Mouse (Mus musculus) lung, postnatal 0 days (tissue): ENCODE measurements around the gene Plekhh1. TPM values are rescaled to one million over a fixed set of nuclear protein-coding genes. Genes with fewer than 3 reads are reported as not detected.
"Not testable (repeated sequence)": the region's sequence is repeated elsewhere in the genome, so short reads cannot be mapped to it uniquely, and the experiment has no call there.

Experiments
- ATAC-seq: fragments of 200-750 bp; cut with Nextera tagmentation; 2 replicates; pipeline ENCODE4 v1.8.0; 2017; ENCODE audit warnings: moderate library complexity
- DNase-seq: peaks from one replicate; pipeline ENCODE4 v3.0.0-alpha.2; 2016; ENCODE audit warnings: low spot score
- H3K27ac ChIP-seq: fragments of 300-500 bp; sonication (generic); 2 replicates; pipeline ENCODE4 v1.5.1; 2014; ENCODE audit warnings: antibody characterized with exemption, mild to moderate bottlenecking, low read length, mixed read lengths
- H3K27me3 ChIP-seq: fragments of 300-500 bp; sonication (generic); replicated peaks from 2 replicates; pipeline ENCODE4 v1.6.1; 2014; ENCODE audit warnings: low read length, mixed read lengths; ENCODE audit not compliant: insufficient read depth
- H3K36me3 ChIP-seq: fragments of 300-500 bp; sonication (generic); 2 replicates; pipeline ENCODE4 v1.6.1; 2014; ENCODE audit warnings: low read length, mixed read lengths; ENCODE audit not compliant: insufficient read depth
- H3K4me1 ChIP-seq: fragments of 300-500 bp; sonication (generic); 2 replicates; pipeline ENCODE4 v1.6.1; 2014; ENCODE audit warnings: antibody characterized with exemption, low read depth, low read length, mixed read lengths; ENCODE audit not compliant: insufficient read depth
- H3K4me2 ChIP-seq: fragments of 300-500 bp; sonication (generic); replicated peaks from 2 replicates; pipeline ENCODE4 v1.6.1; 2014; ENCODE audit warnings: low read depth, mild to moderate bottlenecking, low read length, moderate library complexity, mixed read lengths
- H3K4me3 ChIP-seq: fragments of 300-500 bp; sonication (generic); 2 replicates; pipeline ENCODE4 v1.5.1; 2014; ENCODE audit warnings: low read depth, low read length
- H3K9ac ChIP-seq: fragments of 300-500 bp; sonication (generic); replicated peaks from 2 replicates; pipeline ENCODE4 v1.6.1; 2014; ENCODE audit warnings: low read depth, mild to moderate bottlenecking
- H3K9me3 ChIP-seq: fragments of 300-500 bp; sonication (generic); 2 replicates; pipeline ENCODE4 v1.6.1; 2016; ENCODE audit warnings: low read length, mixed read lengths
- CTCF ChIP-seq: IDR thresholded peaks from 2 replicates; pipeline ENCODE4 v1.5.1; 2016; ENCODE audit warnings: antibody characterized with exemption, mild to moderate bottlenecking
- EP300 ChIP-seq: IDR thresholded peaks from 2 replicates; pipeline ENCODE4 v1.6.1; 2016; ENCODE audit warnings: antibody characterized with exemption, mild to moderate bottlenecking, control low read depth
- WGBS: fragments of 180-500 bp; shearing (Covaris S2); extraction: QIAGEN DNeasy Blood & Tissue Kit; methylation state at CpG from one replicate; pipeline ENCODE4 v1.1.7; 2014; 5-methylcytosine and 5-hydroxymethylcytosine counted together
- polyA plus RNA-seq: library from polyadenylated mRNA; unstranded; fragments of >200 nt; fragmentation: Nextera tagmentation; extraction: Ambion mirVana; gene quantifications from 2 replicates; pipeline ENCODE4 v1.2.1, GENCODE M21; 2015

Gene Plekhh1
- polyA plus RNA-seq, 1 experiment from 2014 or later = 2.2 TPM

- Histone ChIP-seq H3K27me3 (no peaks in the 10 kb centered on the region), H3K9ac (no peak overlapping the region), H3K4me3 (no peak overlapping the region), H3K9me3 (no peaks in the 10 kb centered on the region), H3K4me2 (no peak overlapping the region), H3K4me1 (no peaks in the 10 kb centered on the region), H3K36me3 (no peaks in the 10 kb centered on the region), H3K27ac (no peak overlapping the region)
- WGBS = 81% methylated on average over 1 of the region's 1 CpGs
- ATAC-seq = no peak
- TF ChIP-seq EP300 (no peak), CTCF (no peak)
- no peak for DNase-seq
These were observed 7.1 kb upstream of the Plekhh1 start for GRCm38 (mm10) chr12:79021902-79022301.

- no peaks in the 10 kb centered on the region for H3K9me3 ChIP-seq
- H3K27me3 ChIP-seq = no peaks in the 10 kb centered on the region
- H3K9ac ChIP-seq = no peak overlapping the region
- no peak overlapping the region for H3K27ac ChIP-seq
- peak; percentile 81 for DNase-seq
- no peak for TF ChIP-seq EP300
- peak; percentile 91 for TF ChIP-seq CTCF
- WGBS = 12% methylated on average over 3 of the region's 3 CpGs
- no peaks in the 10 kb centered on the region for H3K4me1 ChIP-seq
- no peak overlapping the region for H3K4me3 ChIP-seq
- peak; percentile 76 for ATAC-seq
- no peak overlapping the region for H3K4me2 ChIP-seq
- no peaks in the 10 kb centered on the region for H3K36me3 ChIP-seq
These were observed 6.1 kb upstream of the Plekhh1 start for GRCm38 (mm10) chr12:79022882-79023281.

DNA sequence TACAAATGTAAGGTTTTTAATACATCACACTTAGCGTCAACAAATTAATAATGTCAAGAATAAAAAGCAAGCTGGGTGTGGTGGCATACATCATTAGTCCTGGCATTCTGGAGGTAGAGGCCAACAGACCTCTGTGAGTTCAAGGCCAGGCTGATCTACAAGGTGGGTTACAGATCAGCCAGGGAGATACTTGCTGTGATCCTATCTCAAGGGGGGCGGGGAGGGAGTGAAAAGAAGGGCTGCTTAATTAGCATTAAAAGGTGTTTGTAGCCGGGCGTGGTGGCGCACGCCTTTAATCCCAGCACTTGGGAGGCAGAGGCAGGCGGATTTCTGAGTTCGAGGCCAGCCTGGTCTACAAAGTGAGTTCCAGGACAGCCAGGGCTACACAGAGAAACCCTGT, 1.4 kb upstream of the Plekhh1 start:
- DNase-seq, H3K27me3 ChIP-seq, ATAC-seq, H3K4me1 ChIP-seq, H3K27ac ChIP-seq, H3K4me3 ChIP-seq, H3K9ac ChIP-seq, H3K9me3 ChIP-seq, H3K36me3 ChIP-seq, H3K4me2 ChIP-seq: not testable (repeated sequence)
- WGBS = 93% methylated on average over 7 of the region's 8 CpGs

- ATAC-seq (no peak), DNase-seq (no peak)
- Histone ChIP-seq H3K4me1 (no peaks in the 10 kb centered on the region; the same call in 1 of the 2 replicates), H3K9me3 (no peaks in the 10 kb centered on the region), H3K4me3 (no peak overlapping the region), H3K27me3 (no peaks in the 10 kb centered on the region), H3K9ac (no peak overlapping the region), H3K27ac (no peak overlapping the region), H3K36me3 (no peaks in the 10 kb centered on the region), H3K4me2 (no peak overlapping the region)
- TF ChIP-seq EP300 = no peak
- no peak for TF ChIP-seq CTCF
- 99% methylated on average over 2 of the region's 2 CpGs for WGBS
These were observed 5.4 kb downstream of the Plekhh1 start for GRCm38 (mm10) chr12:79034331-79034730.

DNA sequence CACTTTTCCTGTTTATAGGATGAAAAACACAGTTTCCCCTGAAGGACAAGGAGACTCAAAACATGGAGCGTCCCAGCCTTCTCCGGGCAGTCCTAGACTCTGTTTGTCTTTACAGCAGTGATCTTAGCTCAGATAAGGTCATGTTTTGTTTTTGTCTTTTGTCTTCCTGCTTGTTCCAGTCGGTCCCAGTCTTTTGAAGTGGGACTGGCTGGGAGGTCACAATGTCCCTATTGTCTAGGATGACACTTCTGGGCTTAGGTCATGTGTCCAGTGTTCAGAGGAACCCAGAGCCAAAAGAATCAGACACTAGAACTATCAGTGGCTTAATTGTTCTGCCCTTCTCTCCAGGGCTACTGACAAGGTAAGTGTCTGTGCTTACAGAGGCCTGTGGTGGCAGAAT, 6.4 kb downstream of the Plekhh1 start:
- WGBS = 16% methylated on average over 3 of the region's 3 CpGs
- peak; percentile 87 for ATAC-seq
- TF ChIP-seq CTCF (no peak), EP300 (peak; percentile 69)

DNA sequence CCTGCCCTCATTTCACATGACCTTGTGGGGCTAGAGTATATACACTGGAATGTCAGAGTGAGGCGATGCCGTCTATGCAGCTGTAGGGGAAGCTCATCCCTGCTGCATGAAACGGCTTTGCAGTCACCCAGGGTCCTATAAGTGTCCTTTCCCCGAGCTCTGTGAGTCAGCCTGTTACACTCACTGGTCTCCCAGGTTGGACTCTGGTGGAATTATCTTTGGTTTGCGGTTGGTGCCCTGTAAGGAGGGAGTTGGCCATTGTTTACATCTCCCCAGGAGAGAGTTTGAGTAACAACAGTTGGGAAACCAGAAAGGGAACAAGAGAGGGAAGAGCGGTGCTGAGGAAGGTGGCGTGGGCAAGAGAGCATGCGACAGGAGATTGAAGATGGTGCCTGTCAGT, 10.7 kb downstream of the Plekhh1 start:
- 53% methylated on average over 8 of the region's 8 CpGs for WGBS
- no peaks in the 10 kb centered on the region for H3K27me3 ChIP-seq
- no peak overlapping the region for H3K27ac ChIP-seq
- DNase-seq (no peak), ATAC-seq (no peak)
- 0 out of 2 replicates have a peak, but pooled peaks cover 4% of the 10 kb centered on the region for H3K36me3 ChIP-seq
- no peaks in the 10 kb centered on the region for H3K9me3 ChIP-seq
- no peak overlapping the region for H3K4me3 ChIP-seq
- no peak overlapping the region for H3K9ac ChIP-seq
- H3K4me1 ChIP-seq = no peaks in the 10 kb centered on the region
- no peak overlapping the region for H3K4me2 ChIP-seq
- no peak for TF ChIP-seq CTCF
- TF ChIP-seq EP300 = no peak

More for the DNA sequence above, 6.4 kb downstream of the Plekhh1 start:
- Histone ChIP-seq H3K4me2 (no peak overlapping the region), H3K9me3 (no peaks in the 10 kb centered on the region), H3K27me3 (no peaks in the 10 kb centered on the region), H3K36me3 (no peaks in the 10 kb centered on the region), H3K4me3 (no peak overlapping the region), H3K27ac (0 out of 2 replicates have a peak overlapping the region, but pooled peaks have one; percentile 47), H3K9ac (no peak overlapping the region), H3K4me1 (no peaks in the 10 kb centered on the region; the same call in 1 of the 2 replicates)
- DNase-seq = peak; percentile 47
